In the genomic region with DNA sequence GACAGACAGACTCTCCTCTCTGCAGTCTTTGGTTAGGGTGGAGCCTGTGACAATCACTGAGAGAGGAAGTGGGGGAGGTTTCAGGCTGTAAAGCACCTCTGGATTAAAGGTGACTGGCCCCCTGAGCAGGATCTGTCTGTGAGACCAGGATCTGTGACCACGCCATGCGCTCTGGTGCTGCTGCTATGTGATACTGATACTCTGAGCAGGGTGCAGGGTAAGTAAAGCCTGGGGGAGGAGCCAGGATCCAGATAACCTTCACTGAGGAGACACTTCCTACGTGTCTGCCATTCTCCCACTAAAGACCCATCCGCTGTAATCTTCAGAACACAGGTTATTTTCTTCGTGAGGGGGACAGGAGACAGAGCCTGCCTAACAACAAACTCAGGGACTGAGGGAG, we compare ENCODE assay signal across 13 mouse cellular contexts. TPM values are rescaled to one million over a fixed set of nuclear protein-coding genes. Genes with fewer than 3 reads are reported as not detected.
A peak's percentile ranks its signal among the peaks of the same experiment; 100 is the strongest.
DNase-seq lines count a peak whose midpoint lies in the region; ATAC-seq and TF ChIP-seq lines count a peak whose summit lies in the region.
"Had no signal": no experiment of that assay in that cellular context is flagged by ENCODE, and none has a peak within 500 bp of the region (broad histone marks: within the 10 kb centered on the region; RNA-seq: fewer than 3 reads in every experiment).

No protein-coding gene starts in this region.

- no peak for TF ChIP-seq CTCF in hindbrain, postnatal 0 days (IDR thresholded peaks at IDR 0.05; ENCODE audit: low read depth)
- TF ChIP-seq CTCF in lung, postnatal 0 days (IDR thresholded peaks at IDR 0.05) = no peak

- H3K9ac ChIP-seq in embryonic facial prominence, embryonic 13.5 days = 0 out of 2 replicates have a peak overlapping the region, but pooled peaks have one; percentile 40
- no peak overlapping the region for H3K9ac ChIP-seq in hindbrain, embryonic 15.5 days
- no peak overlapping the region for H3K9ac ChIP-seq in hindbrain, postnatal 0 days (replicated peaks; ENCODE audit: low read length)
- H3K9ac ChIP-seq in liver, embryonic 16.5 days (ENCODE audit: low read depth, low read length) = no peak overlapping the region
- H3K9ac ChIP-seq in lung, postnatal 0 days (replicated peaks; ENCODE audit: low read depth) = no peak overlapping the region

- no peak overlapping the region for H3K4me2 ChIP-seq in embryonic facial prominence, embryonic 13.5 days
- no peak overlapping the region for H3K4me2 ChIP-seq in hindbrain, embryonic 15.5 days
- no peak overlapping the region for H3K4me2 ChIP-seq in hindbrain, postnatal 0 days (ENCODE audit: low read depth, low read length)
- no peak overlapping the region for H3K4me2 ChIP-seq in liver, embryonic 16.5 days (ENCODE audit: low read depth, low read length)
- H3K4me2 ChIP-seq in lung, postnatal 0 days (replicated peaks; ENCODE audit: low read depth, low read length) = no peak overlapping the region

- H3K4me1 ChIP-seq in embryonic facial prominence, embryonic 13.5 days = peaks cover 48% of the 10 kb centered on the region
- H3K4me1 ChIP-seq in embryonic facial prominence, embryonic 10.5 days = peaks cover 83% of the 10 kb centered on the region
- H3K4me1 ChIP-seq in hindbrain, embryonic 15.5 days (replicated peaks) = peaks cover 43% of the 10 kb centered on the region
- peaks cover 9% of the 10 kb centered on the region; the same call in 1 of the 2 replicates for H3K4me1 ChIP-seq in hindbrain, postnatal 0 days (ENCODE audit: insufficient read depth, low read length)
- peaks cover 5% of the 10 kb centered on the region for H3K4me1 ChIP-seq in liver, embryonic 16.5 days (ENCODE audit: control insufficient read depth, low read depth, low read length)
- H3K4me1 ChIP-seq in lung, postnatal 0 days (ENCODE audit: insufficient read depth, low read depth, low read length) = 0 out of 2 replicates have a peak, but pooled peaks cover 12% of the 10 kb centered on the region

- TF ChIP-seq EP300 in lung, postnatal 0 days (IDR thresholded peaks at IDR 0.05) = no peak

- peaks cover 15% of the 10 kb centered on the region for H3K27me3 ChIP-seq in embryonic facial prominence, embryonic 13.5 days
- peaks cover 11% of the 10 kb centered on the region; the same call in 1 of the 2 replicates for H3K27me3 ChIP-seq in embryonic facial prominence, embryonic 10.5 days (replicated peaks; ENCODE audit: low read depth, poor library complexity, severe bottlenecking)
- H3K27me3 ChIP-seq in hindbrain, embryonic 15.5 days = peaks cover 1% of the 10 kb centered on the region; the same call in 1 of the 2 replicates
- H3K27me3 ChIP-seq in hindbrain, postnatal 0 days (ENCODE audit: insufficient read depth, low read length) = no peaks in the 10 kb centered on the region
- no peaks in the 10 kb centered on the region for H3K27me3 ChIP-seq in liver, embryonic 16.5 days (ENCODE audit: control insufficient read depth, insufficient read depth, low read depth, low read length)
- no peaks in the 10 kb centered on the region for H3K27me3 ChIP-seq in lung, postnatal 0 days (replicated peaks; ENCODE audit: insufficient read depth, low read length)

- 0 out of 2 replicates have a peak, but pooled peaks cover 5% of the 10 kb centered on the region for H3K36me3 ChIP-seq in embryonic facial prominence, embryonic 13.5 days
- H3K36me3 ChIP-seq in embryonic facial prominence, embryonic 10.5 days (replicated peaks) = peaks cover 4% of the 10 kb centered on the region; the same call in 1 of the 2 replicates
- H3K36me3 ChIP-seq in hindbrain, embryonic 15.5 days = no peaks in the 10 kb centered on the region
- no peaks in the 10 kb centered on the region for H3K36me3 ChIP-seq in hindbrain, postnatal 0 days (ENCODE audit: insufficient read depth, low read length)
- no peaks in the 10 kb centered on the region for H3K36me3 ChIP-seq in liver, embryonic 16.5 days (ENCODE audit: control insufficient read depth, insufficient read depth)
- H3K36me3 ChIP-seq in lung, postnatal 0 days (ENCODE audit: insufficient read depth, low read length) = no peaks in the 10 kb centered on the region

- no peak for DNase-seq in embryonic facial prominence, embryonic 10.5 days (ENCODE audit: low spot score)
- no peak for DNase-seq in hindbrain, postnatal 0 days (ENCODE audit: low spot score)
- DNase-seq in R1 (ENCODE audit: low read depth, low spot score) = peak; percentile 42
- no peak for DNase-seq in lung, postnatal 0 days (ENCODE audit: low spot score)
- DNase-seq in urinary bladder, postnatal 36 days (ENCODE audit: low spot score in 2 of 2) = no peak
- DNase-seq: gastrocnemius, postnatal 25 days; kidney, postnatal 4 days had no signal

- no peaks in the 10 kb centered on the region for H3K9me3 ChIP-seq in embryonic facial prominence, embryonic 13.5 days
- H3K9me3 ChIP-seq in embryonic facial prominence, embryonic 10.5 days = no peaks in the 10 kb centered on the region
- no peaks in the 10 kb centered on the region for H3K9me3 ChIP-seq in hindbrain, embryonic 15.5 days
- H3K9me3 ChIP-seq in hindbrain, postnatal 0 days (ENCODE audit: low read length) = no peaks in the 10 kb centered on the region
- H3K9me3 ChIP-seq in liver, embryonic 16.5 days (replicated peaks; ENCODE audit: control insufficient read depth, low read length) = no peaks in the 10 kb centered on the region
- no peaks in the 10 kb centered on the region for H3K9me3 ChIP-seq in lung, postnatal 0 days (ENCODE audit: low read length)

- no peak overlapping the region for H3K4me3 ChIP-seq in embryonic facial prominence, embryonic 13.5 days
- H3K4me3 ChIP-seq in embryonic facial prominence, embryonic 10.5 days = no peak overlapping the region
- H3K4me3 ChIP-seq in hindbrain, embryonic 15.5 days = no peak overlapping the region
- no peak overlapping the region for H3K4me3 ChIP-seq in hindbrain, postnatal 0 days (ENCODE audit: low read length)
- H3K4me3 ChIP-seq in liver, embryonic 16.5 days (ENCODE audit: low read depth, low read length) = no peak overlapping the region
- H3K4me3 ChIP-seq in lung, postnatal 0 days (ENCODE audit: low read depth, low read length) = no peak overlapping the region
- H3K4me3 ChIP-seq: left cerebral cortex, adult 2 months had no signal

- no peak overlapping the region for H3K27ac ChIP-seq in embryonic facial prominence, embryonic 13.5 days
- H3K27ac ChIP-seq in embryonic facial prominence, embryonic 10.5 days (replicated peaks) = no peak overlapping the region
- H3K27ac ChIP-seq in hindbrain, embryonic 15.5 days (replicated peaks) = 0 out of 2 replicates have a peak overlapping the region, but pooled peaks have one; percentile 21
- H3K27ac ChIP-seq in hindbrain, postnatal 0 days = no peak overlapping the region
- no peak overlapping the region for H3K27ac ChIP-seq in liver, embryonic 16.5 days (ENCODE audit: low read length)
- no peak overlapping the region for H3K27ac ChIP-seq in lung, postnatal 0 days (ENCODE audit: low read length)
- H3K27ac ChIP-seq: left cerebral cortex, adult 2 months had no signal

- WGBS in embryonic facial prominence, embryonic 13.5 days = 55% methylated on average over 5 of the region's 5 CpGs
- WGBS in embryonic facial prominence, embryonic 10.5 days = 50% methylated on average over 5 of the region's 5 CpGs
- 78% methylated on average over 5 of the region's 5 CpGs for WGBS in hindbrain, embryonic 15.5 days
- WGBS in hindbrain, postnatal 0 days = 80% methylated on average over 5 of the region's 5 CpGs
- WGBS in liver, embryonic 16.5 days (ENCODE audit: insufficient replicate concordance) = 17% methylated on average over 5 of the region's 5 CpGs
- WGBS in lung, postnatal 0 days = 59% methylated on average over 5 of the region's 5 CpGs

- no peak for ATAC-seq in embryonic facial prominence, embryonic 13.5 days (ENCODE audit: insufficient number of reproducible peaks, insufficient read depth, low FRiP score, low TSS enrichment, low read depth)
- no peak for ATAC-seq in hindbrain, embryonic 15.5 days (ENCODE audit: low FRiP score, low read depth)
- no peak for ATAC-seq in hindbrain, postnatal 0 days
- peak; percentile 64 for ATAC-seq in liver, embryonic 16.5 days (ENCODE audit: low read depth)
- no peak for ATAC-seq in lung, postnatal 0 days
- ATAC-seq: forebrain, embryonic 16.5 days; hindbrain, embryonic 16.5 days had no signal

RNA-seq across cellular contexts. Expression of a gene that starts 53.8 kb away (rescaled TPM):
- polyA plus RNA-seq in embryonic facial prominence, embryonic 13.5 days (2015; fragmentation: Nextera tagmentation; extraction: Ambion mirVana) = 50.2 and 51.2 TPM in 2 replicates
- 59.0 and 60.7 TPM in 2 replicates for polyA plus RNA-seq in embryonic facial prominence, embryonic 10.5 days (2016; fragmentation: Nextera tagmentation; extraction: Ambion mirVana)
- polyA plus RNA-seq in hindbrain, embryonic 15.5 days (2015; fragmentation: Nextera tagmentation; extraction: Ambion mirVana) = 54.4 and 61.9 TPM in 2 replicates
- 70.4 and 81.7 TPM in 2 replicates for total RNA-seq in hindbrain, postnatal 0 days (2014; rRNA removed)
- polyA plus RNA-seq in hindbrain, postnatal 0 days (2015; fragmentation: Nextera tagmentation; extraction: Ambion mirVana) = 62.1 and 62.9 TPM in 2 replicates
- 28.7 and 31.1 TPM in 2 replicates for polyA plus RNA-seq in liver, embryonic 16.5 days (2015; fragmentation: Nextera tagmentation; extraction: Ambion mirVana)
- 38.9 TPM in 2 replicates for polyA plus RNA-seq in lung, postnatal 0 days (2015; fragmentation: Nextera tagmentation; extraction: Ambion mirVana)

RNA-seq across cellular contexts. Expression of a gene that starts 58.1 kb away (rescaled TPM):
- polyA plus RNA-seq in embryonic facial prominence, embryonic 13.5 days (2015; fragmentation: Nextera tagmentation; extraction: Ambion mirVana) = 30.5 and 32.5 TPM in 2 replicates
- 34.2 and 36.9 TPM in 2 replicates for polyA plus RNA-seq in embryonic facial prominence, embryonic 10.5 days (2016; fragmentation: Nextera tagmentation; extraction: Ambion mirVana)
- 23.7 and 25.5 TPM in 2 replicates for polyA plus RNA-seq in hindbrain, embryonic 15.5 days (2015; fragmentation: Nextera tagmentation; extraction: Ambion mirVana)
- total RNA-seq in hindbrain, postnatal 0 days (2014; rRNA removed) = 11.4 and 16.6 TPM in 2 replicates
- 22.9 and 26.9 TPM in 2 replicates for polyA plus RNA-seq in hindbrain, postnatal 0 days (2015; fragmentation: Nextera tagmentation; extraction: Ambion mirVana)
- 16.0 and 17.0 TPM in 2 replicates for polyA plus RNA-seq in liver, embryonic 16.5 days (2015; fragmentation: Nextera tagmentation; extraction: Ambion mirVana)
- 21.5 and 22.8 TPM in 2 replicates for polyA plus RNA-seq in lung, postnatal 0 days (2015; fragmentation: Nextera tagmentation; extraction: Ambion mirVana)
